Mouse (Mus musculus) midbrain, embryonic 14.5 days (tissue): ENCODE measurements at regions not wholly inside any gene's neighbourhood (a gene's known extent, or its start where the extent isn't known, plus 50 kb on each side); places are given as distances from the start of the nearest gene placed in this dataset.

Experiments
- ATAC-seq: fragments of 200-750 bp; cut with Nextera tagmentation; 2 replicates; pipeline ENCODE4 v1.8.0; 2017; ENCODE audit warnings: moderate number of reproducible peaks, moderate library complexity; ENCODE audit not compliant: low FRiP score, low TSS enrichment
- DNase-seq: peaks from one replicate; pipeline ENCODE4 v3.0.0-alpha.2; 2015
- H3K27ac ChIP-seq: fragments of 300-500 bp; sonication (generic); replicated peaks from 2 replicates; pipeline ENCODE4 v1.5.1; 2014; ENCODE audit warnings: mild to moderate bottlenecking, low read depth, low read length, moderate library complexity
- H3K27me3 ChIP-seq: fragments of 300-500 bp; sonication (generic); 2 replicates; pipeline ENCODE4 v1.6.1; 2014; ENCODE audit warnings: low read length, control low read depth, mixed read lengths; ENCODE audit not compliant: control insufficient read depth, insufficient read depth
- H3K36me3 ChIP-seq: fragments of 300-500 bp; sonication (generic); 2 replicates; pipeline ENCODE4 v1.6.1; 2014; ENCODE audit warnings: low read length, control low read depth; ENCODE audit not compliant: control insufficient read depth, insufficient read depth
- H3K4me1 ChIP-seq: fragments of 300-500 bp; sonication (generic); 2 replicates; pipeline ENCODE4 v1.6.1; 2014; ENCODE audit warnings: mild to moderate bottlenecking, antibody characterized with exemption, low read length, control low read depth; ENCODE audit not compliant: control insufficient read depth, insufficient read depth
- H3K4me2 ChIP-seq: fragments of 300-500 bp; sonication (generic); 2 replicates; pipeline ENCODE4 v1.6.1; 2014; ENCODE audit warnings: mild to moderate bottlenecking, low read length, moderate library complexity
- H3K4me3 ChIP-seq: fragments of 300-500 bp; sonication (generic); replicated peaks from 2 replicates; pipeline ENCODE4 v1.5.1; 2014; ENCODE audit warnings: low read depth, low read length
- H3K9ac ChIP-seq: fragments of 300-500 bp; sonication (generic); replicated peaks from 2 replicates; pipeline ENCODE4 v1.6.1; 2014; ENCODE audit warnings: mild to moderate bottlenecking, low read length, moderate library complexity
- H3K9me3 ChIP-seq: fragments of 300-500 bp; sonication (generic); 2 replicates; pipeline ENCODE4 v1.6.1; 2016; ENCODE audit warnings: low read length, control low read depth, mixed read lengths; ENCODE audit not compliant: control insufficient read depth
- WGBS: fragments of 180-500 bp; shearing (Covaris S2); extraction: QIAGEN DNeasy Blood & Tissue Kit; methylation state at CpG from one replicate; pipeline ENCODE4 v1.1.7; 2014; 5-methylcytosine and 5-hydroxymethylcytosine counted together

DNA sequence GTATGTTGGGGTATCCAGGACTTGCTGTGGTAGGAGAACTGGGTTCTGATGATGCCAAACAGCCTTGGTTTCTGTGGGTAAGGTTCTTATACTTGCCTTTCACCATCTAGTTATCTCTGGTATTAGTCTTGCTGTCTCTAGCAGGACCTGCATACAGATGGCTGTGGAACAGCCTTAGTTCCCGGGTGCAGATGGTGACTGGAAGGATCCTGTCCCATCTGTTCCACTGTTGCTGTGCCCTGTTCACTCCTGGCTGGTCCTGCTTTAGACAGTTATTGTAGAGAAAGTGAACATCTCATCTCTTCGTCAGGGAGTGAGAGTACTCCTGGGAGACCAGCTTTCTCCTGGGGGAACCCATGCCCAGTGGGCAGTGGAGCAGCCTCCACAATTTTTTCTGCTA is 1485.5 kb downstream of the Rapgef2 start:
- Histone ChIP-seq H3K9ac (no peak overlapping the region), H3K4me1 (no peaks in the 10 kb centered on the region), H3K9me3 (no peaks in the 10 kb centered on the region), H3K4me3 (no peak overlapping the region), H3K36me3 (no peaks in the 10 kb centered on the region), H3K4me2 (no peak overlapping the region), H3K27me3 (no peaks in the 10 kb centered on the region), H3K27ac (no peak overlapping the region)
- WGBS: 80% methylated on average over 2 of the region's 2 CpGs
- DNase-seq: no peak
- no peak for ATAC-seq

DNA sequence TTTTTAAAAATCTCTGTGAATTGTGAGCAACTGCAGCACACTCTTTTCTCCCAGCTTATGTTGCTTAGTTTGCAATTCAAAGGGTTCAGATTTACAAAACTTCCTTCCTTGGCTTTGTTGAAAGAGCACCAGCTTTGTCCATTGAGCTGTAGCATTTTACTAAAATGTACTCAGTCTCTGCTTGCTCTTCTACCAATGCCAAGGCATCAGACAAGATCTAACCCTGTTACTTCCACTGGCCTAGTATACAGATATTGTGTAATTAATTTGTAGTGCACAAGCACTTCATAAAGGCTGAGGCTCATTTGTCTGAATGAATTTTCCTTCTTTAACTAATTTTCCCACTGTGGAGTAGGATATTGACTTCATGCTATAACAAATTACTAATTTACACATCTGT is 1504.5 kb downstream of the Rapgef2 start:
- H3K4me3 ChIP-seq: no peak overlapping the region
- no peak overlapping the region for H3K4me2 ChIP-seq
- ATAC-seq (no peak), DNase-seq (no peak)
- no peaks in the 10 kb centered on the region for H3K27me3 ChIP-seq
- H3K4me1 ChIP-seq: no peaks in the 10 kb centered on the region
- no peaks in the 10 kb centered on the region for H3K9me3 ChIP-seq
- no peak overlapping the region for H3K27ac ChIP-seq
- H3K36me3 ChIP-seq: no peaks in the 10 kb centered on the region
- H3K9ac ChIP-seq: no peak overlapping the region

DNA sequence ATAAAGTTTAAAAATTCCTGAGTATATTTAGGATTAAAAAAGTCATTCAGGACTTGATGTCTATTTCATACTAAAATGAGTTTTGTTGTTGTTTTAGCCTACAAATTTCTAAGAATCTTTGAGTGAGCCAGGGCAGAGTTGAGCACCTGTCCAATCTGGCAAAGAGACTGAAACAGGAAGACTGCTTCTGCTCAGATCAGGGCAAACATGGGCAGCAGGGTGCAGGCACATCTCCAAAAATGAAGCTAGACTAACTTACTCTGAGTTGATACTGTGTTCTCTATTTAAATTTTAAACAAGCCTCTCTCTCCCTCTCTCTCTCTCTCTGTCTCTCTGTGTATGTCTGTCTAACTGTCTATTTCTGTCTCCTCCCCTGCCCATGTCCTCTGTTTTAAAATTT is 1505.0 kb downstream of the Rapgef2 start:
- H3K9me3 ChIP-seq: no peaks in the 10 kb centered on the region
- DNase-seq (no peak), ATAC-seq (no peak)
- no peaks in the 10 kb centered on the region for H3K27me3 ChIP-seq
- no peak overlapping the region for H3K9ac ChIP-seq
- no peak overlapping the region for H3K4me2 ChIP-seq
- H3K4me3 ChIP-seq: no peak overlapping the region
- no peaks in the 10 kb centered on the region for H3K36me3 ChIP-seq
- H3K4me1 ChIP-seq: no peaks in the 10 kb centered on the region
- no peak overlapping the region for H3K27ac ChIP-seq

DNA sequence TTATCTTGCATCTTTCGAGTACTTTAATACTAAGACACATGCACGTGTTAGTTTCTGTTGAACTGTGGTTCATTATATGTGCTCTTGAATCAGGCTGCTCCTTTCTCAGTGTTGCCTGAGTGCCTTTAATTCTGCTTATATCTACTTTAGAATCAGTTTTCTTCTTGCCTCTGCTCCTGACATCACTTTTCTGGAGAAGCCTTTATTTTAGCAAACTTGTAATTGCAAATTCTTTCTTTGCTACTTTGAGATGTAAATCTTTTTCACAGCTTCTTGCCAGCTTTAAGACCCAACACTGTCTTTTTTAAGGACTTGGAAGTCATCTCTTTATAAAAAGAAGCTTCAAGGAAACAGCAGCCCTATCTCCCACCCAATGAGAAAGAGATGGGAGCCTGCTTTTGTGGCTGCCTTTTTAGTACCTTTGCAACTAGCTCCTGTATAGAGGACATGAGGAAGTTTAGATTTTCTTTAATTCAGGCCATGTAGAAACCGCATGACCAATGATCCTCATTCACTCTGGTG is 1527.4 kb downstream of the Rapgef2 start:
- no peaks in the 10 kb centered on the region for H3K36me3 ChIP-seq
- no peak overlapping the region for H3K27ac ChIP-seq
- H3K4me2 ChIP-seq: no peak overlapping the region
- H3K9ac ChIP-seq: no peak overlapping the region
- H3K27me3 ChIP-seq: no peaks in the 10 kb centered on the region
- no peak for DNase-seq
- 78% methylated on average over 3 of the region's 3 CpGs for WGBS
- H3K4me3 ChIP-seq: no peak overlapping the region
- no peaks in the 10 kb centered on the region for H3K9me3 ChIP-seq
- H3K4me1 ChIP-seq: no peaks in the 10 kb centered on the region
- ATAC-seq: no peak

DNA sequence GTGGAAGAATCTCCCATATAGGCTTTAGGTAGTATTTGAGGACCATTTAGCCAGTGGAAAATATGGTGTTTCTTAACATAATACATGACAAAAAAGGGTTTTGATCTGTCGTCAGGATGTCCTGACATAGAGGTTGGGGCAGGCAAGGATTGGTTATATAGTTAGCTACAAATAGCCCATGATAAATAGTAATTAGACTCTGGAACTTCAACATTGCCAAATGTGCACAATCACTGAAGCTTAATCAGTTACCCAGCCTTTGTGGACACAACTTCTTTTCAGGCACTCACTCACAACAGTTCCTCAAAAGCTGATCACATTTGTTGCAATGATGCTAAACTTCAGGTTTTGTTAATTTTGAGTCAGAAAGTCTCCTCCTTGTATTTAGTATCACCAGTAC is 1528.0 kb downstream of the Rapgef2 start:
- Histone ChIP-seq H3K9me3 (no peaks in the 10 kb centered on the region), H3K9ac (no peak overlapping the region), H3K4me2 (no peak overlapping the region), H3K4me1 (no peaks in the 10 kb centered on the region), H3K4me3 (no peak overlapping the region), H3K27ac (no peak overlapping the region), H3K27me3 (no peaks in the 10 kb centered on the region), H3K36me3 (no peaks in the 10 kb centered on the region)
- no peak for DNase-seq
- WGBS: 96% methylated on average over 1 of the region's 1 CpGs
- no peak for ATAC-seq

DNA sequence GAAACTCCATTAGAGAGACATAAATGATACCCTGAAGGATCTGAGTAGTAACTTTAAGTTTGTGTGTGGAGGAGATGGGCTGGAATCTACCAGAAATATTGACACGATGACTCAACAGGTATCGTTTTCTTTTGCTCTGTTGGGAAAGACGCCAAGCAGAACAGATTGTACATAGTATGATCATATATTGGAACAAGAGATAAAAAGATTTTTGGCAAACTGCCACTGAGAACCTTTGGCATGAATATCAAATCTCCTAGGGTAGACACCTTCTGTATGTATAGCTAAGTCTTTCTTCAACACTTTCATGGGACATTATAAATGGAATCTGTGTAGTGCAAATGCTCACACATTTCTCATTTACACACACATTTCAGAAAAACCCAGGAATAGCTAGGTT is 1544.2 kb downstream of the Rapgef2 start:
- H3K4me1 ChIP-seq: no peaks in the 10 kb centered on the region
- H3K9me3 ChIP-seq: no peaks in the 10 kb centered on the region
- H3K27me3 ChIP-seq: no peaks in the 10 kb centered on the region
- H3K4me2 ChIP-seq: no peak overlapping the region
- no peak for ATAC-seq
- WGBS: 98% methylated on average over 3 of the region's 3 CpGs
- no peak for DNase-seq
- no peak overlapping the region for H3K4me3 ChIP-seq
- H3K27ac ChIP-seq: no peak overlapping the region
- H3K9ac ChIP-seq: no peak overlapping the region
- no peaks in the 10 kb centered on the region for H3K36me3 ChIP-seq

DNA sequence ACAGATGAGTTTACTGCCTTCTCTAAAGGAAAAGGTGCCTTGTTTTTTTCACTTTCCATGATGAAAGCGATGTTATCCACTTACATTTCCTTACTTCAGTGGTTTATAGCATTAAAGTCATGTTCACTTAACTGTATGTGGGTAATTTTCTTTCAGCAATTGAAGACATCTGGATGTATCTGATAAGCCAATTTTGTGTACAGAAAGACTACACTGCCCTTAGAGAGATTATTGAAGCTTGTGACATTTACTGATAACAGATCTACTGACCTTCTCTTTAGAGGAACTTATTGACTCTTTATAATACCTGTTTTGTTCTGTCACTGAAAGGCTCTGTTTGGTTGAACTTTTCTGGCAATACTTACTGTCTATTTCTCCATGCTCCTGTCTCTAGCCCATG is 1568.5 kb downstream of the Rapgef2 start:
- Histone ChIP-seq H3K36me3 (no peaks in the 10 kb centered on the region), H3K4me1 (no peaks in the 10 kb centered on the region), H3K27me3 (no peaks in the 10 kb centered on the region), H3K4me2 (no peak overlapping the region), H3K9ac (no peak overlapping the region), H3K9me3 (no peaks in the 10 kb centered on the region), H3K4me3 (no peak overlapping the region), H3K27ac (no peak overlapping the region)
- WGBS: 79% methylated on average over 1 of the region's 1 CpGs
- ATAC-seq (no peak), DNase-seq (no peak)

DNA sequence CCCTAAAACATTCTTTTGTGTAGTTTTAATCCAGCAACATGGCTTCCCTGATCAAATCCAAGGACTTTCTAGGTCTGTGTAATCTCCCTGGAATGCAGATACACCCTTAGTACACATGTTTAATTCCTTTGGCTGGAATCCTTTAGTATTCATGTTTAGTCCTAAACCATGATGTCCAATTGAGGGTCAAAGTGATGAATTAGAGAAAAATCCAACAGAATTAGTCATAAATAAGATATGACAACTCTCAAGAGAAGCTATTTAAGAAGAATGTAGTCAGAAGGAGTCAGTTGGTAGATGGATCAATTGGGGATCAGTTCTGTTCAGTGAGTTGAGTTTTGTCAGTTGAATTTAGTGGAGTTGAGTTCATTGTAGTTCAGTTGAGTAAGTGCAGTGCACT is 1590.7 kb downstream of the Rapgef2 start:
- H3K27me3 ChIP-seq: no peaks in the 10 kb centered on the region
- H3K4me3 ChIP-seq: no peak overlapping the region
- DNase-seq: no peak
- no peak for ATAC-seq
- H3K4me1 ChIP-seq: no peaks in the 10 kb centered on the region
- H3K9ac ChIP-seq: no peak overlapping the region
- H3K36me3 ChIP-seq: no peaks in the 10 kb centered on the region
- H3K4me2 ChIP-seq: no peak overlapping the region
- H3K9me3 ChIP-seq: no peaks in the 10 kb centered on the region
- H3K27ac ChIP-seq: no peak overlapping the region

DNA sequence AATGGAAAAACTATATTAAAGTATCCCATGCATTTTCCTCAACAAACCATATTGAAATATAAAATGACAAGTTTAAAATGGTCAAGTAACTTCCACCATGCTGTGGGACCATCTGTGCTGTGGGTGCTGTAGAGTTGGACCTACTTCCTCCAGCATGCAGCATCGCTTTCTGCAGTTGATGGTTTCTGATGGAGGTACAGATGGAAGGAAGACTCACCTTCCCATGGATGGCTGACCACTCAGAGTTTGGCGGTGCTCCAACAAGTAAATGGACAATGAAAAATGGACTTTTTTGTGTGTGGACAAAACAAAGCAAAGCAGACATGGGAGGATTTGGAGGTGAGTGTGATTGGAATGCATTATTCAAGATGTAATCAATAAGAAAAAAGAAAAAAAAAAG is 1592.3 kb downstream of the Fstl5 start:
- no peak overlapping the region for H3K4me2 ChIP-seq
- H3K4me3 ChIP-seq: no peak overlapping the region
- H3K4me1 ChIP-seq: no peaks in the 10 kb centered on the region
- H3K27me3 ChIP-seq: no peaks in the 10 kb centered on the region
- DNase-seq (no peak), ATAC-seq (no peak)
- WGBS: 84% methylated on average over 2 of the region's 2 CpGs
- no peak overlapping the region for H3K9ac ChIP-seq
- H3K9me3 ChIP-seq: no peaks in the 10 kb centered on the region
- no peaks in the 10 kb centered on the region for H3K36me3 ChIP-seq
- H3K27ac ChIP-seq: no peak overlapping the region
